Mouse (Mus musculus): Measurements from ENCODE around the gene Pik3r6.

Pik3r6 gene

DNA sequence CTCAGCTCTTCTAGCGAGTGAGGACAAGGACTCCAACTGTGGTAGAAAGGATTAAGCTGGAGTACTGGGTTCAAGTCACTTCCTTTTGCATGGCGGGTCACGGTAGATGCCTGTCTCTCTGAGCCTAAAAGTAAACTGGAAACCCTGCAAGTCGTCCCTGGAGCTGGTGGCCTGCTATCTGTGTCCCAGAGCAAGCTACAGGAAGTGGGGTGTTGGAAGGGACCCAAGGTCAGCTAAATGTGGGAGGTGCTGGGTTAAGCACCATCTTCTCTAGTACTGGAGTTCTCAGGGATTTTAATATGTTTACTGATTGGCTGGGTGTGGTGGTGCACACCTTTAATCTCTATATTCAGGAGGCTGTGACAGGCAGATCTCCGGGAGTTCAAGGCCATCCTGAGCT, 30.0 kb downstream of the Pik3r6 start:
- DNase-seq (ENCODE audit: low read depth, low spot score): no peak

- no peak for DNase-seq (ENCODE audit: low read depth, low spot score)
These were observed 31.2 kb downstream of the Pik3r6 start for GRCm38 (mm10) chr11:68533971-68534475.

DNA sequence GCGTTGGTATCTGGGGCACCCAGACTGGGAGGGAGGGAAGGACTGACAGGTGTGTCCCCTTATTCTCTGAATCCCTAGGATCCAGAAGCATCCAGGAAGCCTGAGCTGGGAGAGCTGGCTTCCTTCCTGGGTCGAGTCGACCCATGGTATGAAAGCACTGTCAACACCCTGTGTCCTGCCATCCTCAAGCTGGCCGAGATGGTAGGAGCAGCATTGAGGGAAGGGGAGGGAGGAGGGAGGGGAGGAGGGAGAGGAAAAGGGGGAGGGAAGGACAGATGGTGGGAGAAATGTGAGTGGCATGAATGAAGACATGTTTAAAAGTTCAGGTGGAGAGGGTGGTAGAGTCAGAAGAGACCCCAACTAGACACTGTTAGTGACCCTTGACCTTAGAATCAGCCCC, 33.2 kb downstream of the Pik3r6 start:
- no peak for DNase-seq (ENCODE audit: low read depth, low spot score)

GRCm38 (mm10) chr11:68536465-68536864, 33.6 kb downstream of the Pik3r6 start:
- DNase-seq (ENCODE audit: low read depth, low spot score): peak; percentile 49

DNA sequence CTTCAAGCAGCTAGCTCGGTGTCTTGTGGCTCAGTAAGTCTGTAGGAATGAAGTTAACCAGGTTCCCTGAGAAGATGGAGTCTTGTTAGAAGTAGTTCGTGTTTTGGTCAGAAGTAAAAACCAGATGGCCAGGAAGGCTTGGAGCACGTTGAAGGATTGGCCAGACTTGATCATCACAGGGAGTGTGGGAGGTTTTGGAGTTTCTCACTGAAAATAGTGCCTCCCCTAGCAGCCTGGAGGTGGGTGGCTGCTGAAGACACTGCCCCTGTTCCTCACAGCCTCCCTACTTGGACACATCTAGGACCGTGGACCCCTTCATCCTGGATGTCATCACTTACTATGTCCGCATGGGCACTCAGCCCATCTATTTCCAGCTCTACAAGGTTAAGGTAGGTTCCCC, 36.8 kb downstream of the Pik3r6 start:
- no peak for DNase-seq (ENCODE audit: low read depth, low spot score)

- no peak for DNase-seq (ENCODE audit: low read depth, low spot score)
These were observed 41.7 kb downstream of the Pik3r6 start for GRCm38 (mm10) chr11:68544554-68544953.

GRCm38 (mm10) chr11:68545172-68545571, 42.4 kb downstream of the Pik3r6 start:
- no peak for DNase-seq (ENCODE audit: low read depth, low spot score)

- no peak for DNase-seq (ENCODE audit: low read depth, low spot score)
These were observed 42.9 kb downstream of the Pik3r6 start for GRCm38 (mm10) chr11:68545682-68546222.

DNA sequence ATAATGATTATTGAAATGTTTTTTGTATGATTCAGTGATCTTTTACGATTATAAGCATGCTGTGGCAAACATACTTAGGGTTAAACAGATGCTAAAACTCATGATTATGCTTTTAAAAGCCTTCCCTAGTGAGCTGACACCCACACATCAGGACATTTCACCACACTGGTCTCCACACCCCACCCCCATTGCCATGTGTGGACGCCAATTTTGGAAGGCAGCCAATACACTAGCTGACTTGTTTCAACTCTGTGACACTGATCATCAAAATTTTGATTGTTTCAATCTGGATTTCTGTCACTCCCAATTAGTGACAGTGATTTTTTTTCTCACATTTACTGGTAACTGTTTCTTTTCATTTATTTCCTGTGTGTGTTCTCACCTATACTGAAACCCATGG, 44.7 kb downstream of the Pik3r6 start:
- DNase-seq (ENCODE audit: low read depth, low spot score): no peak

- no peak for DNase-seq (ENCODE audit: low read depth, low spot score)
These were observed 46.8 kb downstream of the Pik3r6 start for GRCm38 (mm10) chr11:68549597-68549996.

DNA sequence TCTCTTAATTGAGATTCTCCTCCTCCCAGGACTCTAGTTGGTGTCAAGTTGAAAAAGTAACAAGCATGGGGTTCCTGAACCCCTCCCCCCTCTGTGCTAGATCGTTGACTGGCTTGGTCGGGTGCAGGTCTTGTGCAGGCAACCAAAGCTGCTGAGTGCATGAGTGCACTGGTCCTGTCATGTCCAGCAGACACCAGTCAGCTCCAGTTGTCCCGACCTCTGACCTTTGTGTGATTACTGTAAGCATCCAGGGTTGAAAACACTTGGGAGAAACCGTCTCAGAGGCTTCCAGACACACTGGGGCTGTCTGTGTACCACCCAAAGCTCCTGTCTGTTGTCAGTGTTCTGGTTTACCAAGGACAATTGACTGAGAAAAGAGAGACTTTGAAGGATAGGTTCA, 47.5 kb downstream of the Pik3r6 start:
- no peak for DNase-seq (ENCODE audit: low read depth, low spot score)

GRCm38 (mm10) chr11:68553981-68554471, 51.2 kb downstream of the Pik3r6 start:
- DNase-seq (ENCODE audit: low read depth, low spot score): peak; percentile 49

DNA sequence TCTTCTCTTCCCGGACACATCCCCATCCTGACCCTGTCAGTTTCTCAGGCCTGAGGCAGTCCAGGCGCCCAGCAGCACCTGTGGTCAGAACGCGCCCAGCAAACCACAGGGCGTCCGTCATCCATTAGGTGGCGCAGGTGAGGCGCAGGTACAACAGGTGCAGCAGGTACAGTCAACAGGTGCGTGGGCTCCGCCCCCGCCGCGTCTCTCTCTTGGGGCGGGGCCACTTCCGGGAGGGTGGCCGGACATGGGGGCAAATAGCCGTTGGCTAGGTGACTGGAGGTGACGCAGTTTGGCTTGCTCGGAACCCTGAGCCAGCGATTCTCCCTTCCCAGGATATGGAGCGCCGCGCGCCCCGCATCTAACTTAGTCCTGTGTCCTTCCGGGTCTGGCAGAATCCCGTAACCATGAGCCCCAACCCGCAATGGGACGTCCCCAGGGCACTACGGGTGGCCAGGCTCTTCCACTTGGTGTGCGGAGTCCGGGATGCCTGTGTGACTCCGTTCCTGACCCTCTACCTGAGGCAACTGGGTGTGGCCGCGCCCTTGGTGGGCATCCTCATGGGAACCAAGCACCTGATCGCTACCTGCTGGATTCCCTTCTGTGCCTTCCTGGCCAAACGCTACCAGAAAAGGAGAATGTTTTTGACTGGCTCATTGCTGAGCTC, 53.2 kb downstream of the Pik3r6 start, which contains the start of gene Mfsd6l:
Gene Mfsd6l (plus strand): TSS at position 269 of the 667 bp plus-strand sequence.
- DNase-seq (ENCODE audit: low read depth, low spot score): no peak

- no peak for DNase-seq (ENCODE audit: low read depth, low spot score)
These were observed 56.7 kb downstream of the Pik3r6 start for GRCm38 (mm10) chr11:68559546-68559945.

DNA sequence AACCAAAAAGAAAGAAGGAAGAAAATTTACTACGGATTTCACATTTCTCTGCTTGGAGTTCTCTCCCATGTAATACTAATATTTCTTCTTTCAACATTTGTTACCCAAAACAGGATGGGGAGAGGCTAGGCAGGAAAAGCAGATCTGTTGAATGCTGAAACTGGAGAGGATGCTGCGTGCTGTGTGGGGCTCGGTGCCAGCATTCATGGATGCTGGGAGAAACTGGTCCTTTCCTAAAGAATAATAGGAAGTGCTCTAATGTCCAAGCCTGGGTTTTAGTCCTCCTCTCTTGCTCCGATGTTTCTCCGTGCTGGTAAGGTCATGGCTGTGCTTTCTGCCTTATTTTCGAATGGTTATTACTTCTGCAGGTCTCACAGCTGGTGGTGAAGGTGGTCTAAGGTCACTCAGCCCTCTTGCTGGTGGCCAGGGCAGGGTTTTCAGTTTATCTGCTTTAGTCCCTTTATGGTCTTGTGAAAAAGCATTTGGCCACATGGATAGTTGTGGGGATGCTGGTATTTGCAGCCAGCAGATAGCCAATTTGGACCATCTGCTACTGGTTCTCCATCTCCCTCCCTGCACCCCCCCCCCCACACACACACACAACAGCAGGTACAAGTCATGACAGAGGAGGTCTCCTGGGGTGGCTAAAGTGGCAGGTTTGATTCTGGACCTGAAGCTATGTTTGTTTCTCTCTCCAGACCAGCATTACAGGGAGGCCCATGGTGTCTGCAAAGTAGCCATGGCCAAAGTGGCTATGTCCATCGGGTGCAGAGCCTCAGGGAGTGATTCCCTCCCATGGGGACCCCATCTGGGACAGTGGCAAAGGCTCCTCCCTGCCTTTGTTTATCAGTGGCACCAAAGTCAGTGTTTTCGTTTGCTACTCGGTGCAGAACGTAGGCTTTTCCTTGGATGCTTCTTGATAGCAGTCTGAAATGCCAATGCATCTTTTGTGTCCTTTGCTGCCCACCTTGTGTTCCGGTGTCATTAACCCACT, 59.4 kb downstream of the Pik3r6 start:
- DNase-seq (ENCODE audit: low read depth, low spot score): no peak

DNA sequence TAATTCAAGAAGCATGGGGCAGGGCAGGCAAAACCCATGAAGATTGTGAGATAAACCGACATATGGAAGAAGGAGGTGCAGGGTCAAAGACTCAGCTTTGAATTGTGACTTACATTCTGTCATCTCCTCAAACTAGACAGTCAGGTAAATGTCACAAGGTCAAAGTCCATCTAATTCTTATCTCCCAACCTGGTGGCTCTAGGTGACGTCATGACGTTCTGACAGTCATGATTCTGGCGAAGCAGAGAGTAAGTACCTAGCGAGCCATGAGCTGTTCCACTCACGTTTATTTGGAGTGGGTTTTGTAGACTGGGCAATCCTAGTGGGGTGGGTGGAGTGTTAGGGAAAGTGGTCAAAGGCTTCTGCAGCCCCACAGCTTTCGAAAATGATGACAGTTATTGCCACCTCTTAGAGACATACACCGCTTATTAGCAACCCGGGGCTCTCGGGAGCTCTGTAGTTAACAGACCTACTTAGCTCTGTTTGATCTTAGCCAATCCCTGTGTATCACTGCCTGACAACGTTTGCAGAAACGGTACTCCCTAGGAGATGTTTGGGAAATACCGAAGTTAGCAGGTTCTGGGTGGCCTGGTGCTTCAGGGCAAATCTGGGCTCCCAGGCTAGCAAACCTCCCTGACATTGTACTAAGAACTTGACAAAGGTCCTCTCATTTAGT, 61.7 kb downstream of the Pik3r6 start:
- DNase-seq (ENCODE audit: low read depth, low spot score): no peak

- DNase-seq (ENCODE audit: low read depth, low spot score): no peak
These were observed 62.2 kb downstream of the Pik3r6 start for GRCm38 (mm10) chr11:68565032-68565429.

DNA sequence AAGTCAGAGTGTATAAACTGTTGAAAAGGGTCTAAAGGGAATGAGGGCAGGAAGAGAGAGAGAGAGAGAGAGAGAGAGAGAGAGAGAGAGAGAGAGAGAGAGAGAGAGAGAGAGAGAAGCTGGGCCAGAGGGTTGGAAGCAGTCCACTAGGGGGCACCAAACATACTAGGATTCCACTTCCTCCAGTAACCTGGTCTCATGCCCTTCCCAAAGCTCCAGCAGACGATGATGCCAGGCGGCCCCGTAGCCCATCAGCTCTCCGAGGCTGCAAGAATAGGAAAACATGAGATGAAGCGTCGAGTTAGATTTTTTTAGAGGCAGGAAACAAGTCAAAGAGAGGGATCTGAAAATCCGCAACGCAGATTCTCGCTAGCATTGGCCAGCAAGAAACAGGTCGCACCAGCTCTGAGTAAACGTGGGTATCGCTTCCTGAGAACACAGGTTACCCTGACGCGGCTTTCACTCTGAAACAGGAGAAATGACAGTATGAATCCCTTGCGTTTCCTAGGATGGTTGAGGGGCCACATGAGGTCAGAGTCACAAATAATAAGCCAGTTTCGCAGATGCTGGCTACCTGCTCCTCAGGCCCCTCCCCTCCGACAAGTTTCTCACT, 63.7 kb downstream of the Pik3r6 start:
- peak; percentile 67 for DNase-seq (ENCODE audit: low read depth, low spot score)

DNA sequence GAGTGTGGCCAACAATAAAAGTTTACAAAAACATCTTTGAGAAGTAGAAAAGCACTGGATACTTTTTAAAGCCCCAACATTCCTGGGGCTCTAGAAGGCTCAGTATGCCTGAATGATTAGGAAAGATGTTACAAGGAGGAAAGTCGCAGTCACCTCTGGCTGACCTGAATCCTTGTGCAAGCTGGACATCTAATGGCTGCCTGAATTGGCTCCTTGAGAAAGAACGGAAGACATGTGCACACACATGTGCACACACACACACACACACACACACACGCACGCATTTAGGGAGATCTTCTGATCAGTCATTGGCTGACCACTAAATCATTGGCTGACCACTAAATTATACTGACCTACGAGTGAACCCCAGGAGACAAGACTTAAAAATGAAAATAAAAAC, 68.0 kb downstream of the Pik3r6 start:
- DNase-seq (ENCODE audit: low read depth, low spot score): no peak

- no peak for DNase-seq (ENCODE audit: low read depth, low spot score)
These were observed 74.3 kb downstream of the Pik3r6 start for GRCm38 (mm10) chr11:68577076-68577475.

- DNase-seq (ENCODE audit: low read depth, low spot score): no peak
These were observed 76.7 kb downstream of the Pik3r6 start for GRCm38 (mm10) chr11:68579462-68579881.
